Mouse (Mus musculus): Measurements from ENCODE around the gene Mpv17l2. TPM values are rescaled to one million over a fixed set of nuclear protein-coding genes. Genes with fewer than 3 reads are reported as not detected.

Gene Mpv17l2
- polyA plus RNA-seq, 1 experiment from 2014 or later: 47.6 TPM

DNA sequence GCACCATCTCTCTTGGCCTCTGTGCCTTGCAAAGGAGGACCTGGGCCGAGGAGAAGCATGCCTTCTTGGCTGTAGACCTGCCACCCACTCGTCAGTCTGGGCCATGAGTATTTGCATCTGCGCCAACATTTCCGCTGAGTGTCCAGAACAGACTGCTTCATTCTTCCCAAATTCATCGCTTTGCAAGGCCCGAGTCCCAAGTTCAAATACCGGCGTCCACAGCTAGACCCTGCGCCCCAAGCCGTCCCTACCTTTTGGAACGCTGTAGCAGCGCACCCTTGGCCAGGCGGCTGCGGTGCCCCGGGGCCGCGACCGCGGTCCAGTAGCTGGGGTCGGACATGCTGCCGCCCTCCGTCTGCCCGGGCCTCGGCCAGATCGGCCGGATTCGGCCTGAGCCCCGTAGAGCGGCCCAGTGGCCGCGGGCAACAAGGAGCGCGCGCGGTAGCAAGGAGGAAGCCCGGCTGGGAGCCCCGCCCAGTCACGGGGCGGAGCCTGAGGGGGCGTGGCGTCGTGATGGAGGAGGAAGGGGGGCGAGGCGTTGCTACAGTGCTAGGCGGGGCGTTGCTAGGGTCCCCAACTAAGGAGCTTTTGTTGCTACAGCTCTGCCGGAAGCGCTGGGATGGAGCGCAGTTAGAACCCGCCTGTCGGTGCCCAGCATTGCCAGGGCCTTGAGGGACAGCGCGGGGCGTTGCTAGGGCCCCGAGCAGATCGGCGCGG, 31.4 kb upstream of the Mpv17l2 start:
- Histone ChIP-seq H3K36me3 (ENCODE audit: control insufficient read depth, insufficient read depth, low read length) (peaks cover 12% of the 10 kb centered on the region), H3K27me3 (ENCODE audit: control insufficient read depth, insufficient read depth, low read length) (no peaks in the 10 kb centered on the region), H3K9me3 (replicated peaks; ENCODE audit: control insufficient read depth, low read length) (no peaks in the 10 kb centered on the region), H3K4me1 (ENCODE audit: control insufficient read depth, insufficient read depth, low read length) (peaks cover 39% of the 10 kb centered on the region), H3K27ac (ENCODE audit: low read length) (peak overlapping the region; percentile 89), H3K9ac (ENCODE audit: low read length) (peak overlapping the region; percentile 96), H3K4me2 (ENCODE audit: low read depth, low read length) (peak overlapping the region; percentile 93), H3K4me3 (replicated peaks; ENCODE audit: low read length) (peak overlapping the region; percentile 83)
- 4% methylated on average over 57 of the region's 58 CpGs for WGBS
- ATAC-seq (ENCODE audit: insufficient read depth, low FRiP score): peak; percentile 76

DNA sequence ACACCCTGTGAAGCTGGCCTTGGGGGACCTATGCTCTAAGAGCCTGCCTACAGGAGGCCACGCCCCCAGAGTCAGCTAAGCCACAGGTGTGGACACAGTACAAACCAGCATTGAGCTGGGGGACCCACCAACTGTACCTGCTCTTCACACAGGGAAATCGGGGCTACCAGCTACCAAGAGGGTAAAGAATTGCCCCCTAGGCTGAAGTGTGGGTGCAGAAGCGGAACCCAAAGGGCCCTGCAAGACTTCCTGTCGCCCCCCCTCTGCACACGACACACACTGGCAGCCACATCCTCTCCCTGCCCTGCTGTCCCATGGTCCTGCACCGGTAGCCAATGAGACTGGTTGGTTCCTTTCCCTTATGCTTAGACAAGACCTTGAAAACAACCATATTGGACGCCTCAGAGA, 30.6 kb upstream of the Mpv17l2 start:
- H3K9ac ChIP-seq (ENCODE audit: low read length): peak overlapping the region; percentile 96
- peak overlapping the region; percentile 89; the same call in 1 of the 2 replicates for H3K27ac ChIP-seq (ENCODE audit: low read length)
- peak overlapping the region; percentile 83 for H3K4me3 ChIP-seq (replicated peaks; ENCODE audit: low read length)
- H3K9me3 ChIP-seq (replicated peaks; ENCODE audit: control insufficient read depth, low read length): no peaks in the 10 kb centered on the region
- H3K4me1 ChIP-seq (ENCODE audit: control insufficient read depth, insufficient read depth, low read length): peaks cover 35% of the 10 kb centered on the region
- peaks cover 13% of the 10 kb centered on the region for H3K36me3 ChIP-seq (ENCODE audit: control insufficient read depth, insufficient read depth, low read length)
- peak overlapping the region; percentile 93 for H3K4me2 ChIP-seq (ENCODE audit: low read depth, low read length)
- no peak for ATAC-seq (ENCODE audit: insufficient read depth, low FRiP score)
- 55% methylated on average over 7 of the region's 7 CpGs for WGBS
- H3K27me3 ChIP-seq (ENCODE audit: control insufficient read depth, insufficient read depth, low read length): no peaks in the 10 kb centered on the region

DNA sequence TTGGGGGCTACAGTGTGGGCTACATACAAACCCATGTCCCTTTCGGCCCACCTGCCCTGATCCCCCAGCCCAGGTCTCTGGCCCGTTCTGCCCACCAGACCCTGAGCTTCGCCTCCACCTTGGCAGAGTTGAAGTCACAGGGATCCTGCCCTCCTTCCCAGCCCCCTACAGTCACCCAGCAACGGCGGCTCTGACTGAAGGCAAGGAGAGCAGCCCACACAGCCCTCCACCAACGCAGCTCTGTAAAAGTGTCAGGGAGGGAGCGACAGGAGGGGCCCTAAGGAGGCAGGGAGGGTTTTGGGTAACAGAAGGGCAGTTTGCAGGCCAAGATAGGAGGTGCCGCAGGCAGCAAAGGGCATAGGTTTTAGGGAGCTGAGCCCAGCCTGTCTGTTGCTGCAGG, 30.1 kb upstream of the Mpv17l2 start:
- Histone ChIP-seq H3K4me1 (ENCODE audit: control insufficient read depth, insufficient read depth, low read length) (peaks cover 34% of the 10 kb centered on the region), H3K4me3 (replicated peaks; ENCODE audit: low read length) (peak overlapping the region; percentile 83)
- no peak for ATAC-seq (ENCODE audit: insufficient read depth, low FRiP score)

DNA sequence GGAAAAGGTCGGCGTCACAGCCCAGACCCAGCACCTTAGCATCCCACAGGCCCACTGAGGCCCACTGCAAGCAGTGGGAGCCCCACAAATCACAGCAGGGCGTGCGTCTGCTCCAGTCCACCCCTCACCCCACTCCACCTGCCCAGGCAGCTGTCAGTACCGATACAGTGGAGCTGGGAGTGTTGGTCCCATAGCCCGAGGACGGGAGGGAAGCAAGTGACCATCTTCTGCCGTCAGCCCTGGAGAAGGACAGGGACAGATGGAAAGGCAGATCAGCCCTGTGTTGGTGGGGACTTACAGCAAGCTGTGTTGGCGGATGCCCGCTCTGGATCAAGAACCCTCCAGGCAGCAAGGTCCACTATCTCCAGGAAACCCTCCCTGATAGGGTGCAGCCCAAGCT, 28.3 kb upstream of the Mpv17l2 start:
- H3K9me3 ChIP-seq (replicated peaks; ENCODE audit: control insufficient read depth, low read length): no peaks in the 10 kb centered on the region
- peaks cover 13% of the 10 kb centered on the region for H3K36me3 ChIP-seq (ENCODE audit: control insufficient read depth, insufficient read depth, low read length)
- H3K4me3 ChIP-seq (replicated peaks; ENCODE audit: low read length): no peak overlapping the region
- H3K9ac ChIP-seq (ENCODE audit: low read length): no peak overlapping the region
- H3K27ac ChIP-seq (ENCODE audit: low read length): no peak overlapping the region
- peaks cover 34% of the 10 kb centered on the region for H3K4me1 ChIP-seq (ENCODE audit: control insufficient read depth, insufficient read depth, low read length)
- no peaks in the 10 kb centered on the region for H3K27me3 ChIP-seq (ENCODE audit: control insufficient read depth, insufficient read depth, low read length)
- no peak overlapping the region for H3K4me2 ChIP-seq (ENCODE audit: low read depth, low read length)
- no peak for ATAC-seq (ENCODE audit: insufficient read depth, low FRiP score)
- WGBS: 83% methylated on average over 10 of the region's 10 CpGs

More for the DNA sequence above, 30.1 kb upstream of the Mpv17l2 start:
- H3K27me3 ChIP-seq (ENCODE audit: control insufficient read depth, insufficient read depth, low read length): no peaks in the 10 kb centered on the region
- H3K9ac ChIP-seq (ENCODE audit: low read length): peak overlapping the region; percentile 96
- H3K4me2 ChIP-seq (ENCODE audit: low read depth, low read length): peak overlapping the region; percentile 93
- no peak overlapping the region; the same call in 1 of the 2 replicates for H3K27ac ChIP-seq (ENCODE audit: low read length)
- WGBS: 49% methylated on average over 8 of the region's 8 CpGs
- H3K9me3 ChIP-seq (replicated peaks; ENCODE audit: control insufficient read depth, low read length): no peaks in the 10 kb centered on the region
- peaks cover 13% of the 10 kb centered on the region for H3K36me3 ChIP-seq (ENCODE audit: control insufficient read depth, insufficient read depth, low read length)

DNA sequence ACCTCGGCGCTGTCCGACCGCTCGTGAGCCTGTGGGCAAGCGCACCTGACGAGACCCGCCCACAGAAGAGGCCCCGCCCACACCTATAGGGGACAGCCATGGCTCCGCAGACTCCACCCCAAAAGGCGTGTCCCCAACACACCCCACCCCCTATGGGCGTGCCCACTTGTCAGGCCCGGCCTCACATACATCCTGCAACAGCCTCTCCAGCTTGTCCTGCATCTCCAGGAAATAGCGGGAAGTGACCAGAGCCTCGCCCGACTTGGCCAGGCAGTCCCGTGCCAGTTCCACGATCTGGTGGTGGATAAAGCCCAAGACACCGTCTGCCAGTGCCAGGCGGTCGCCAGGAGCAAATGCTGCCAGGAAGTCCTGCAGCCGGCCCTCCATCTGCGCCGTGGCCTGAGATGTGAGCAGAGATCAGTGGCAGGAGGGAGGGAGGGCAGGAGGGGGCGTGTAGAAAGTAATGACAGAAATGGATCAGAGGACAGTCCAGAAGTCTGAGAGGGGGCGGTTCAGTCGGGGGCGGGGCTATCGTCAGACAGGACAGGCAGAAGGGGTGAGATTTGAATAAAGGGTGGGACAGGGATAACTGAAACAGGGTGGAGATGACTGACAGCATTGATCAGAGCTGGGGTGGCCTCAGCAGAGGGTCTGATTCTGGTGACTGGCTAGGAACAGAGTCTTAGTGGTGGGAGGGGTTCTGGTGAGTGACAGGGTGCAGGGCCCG, 27.4 kb upstream of the Mpv17l2 start:
- no peak overlapping the region for H3K27ac ChIP-seq (ENCODE audit: low read length)
- H3K4me1 ChIP-seq (ENCODE audit: control insufficient read depth, insufficient read depth, low read length): peaks cover 29% of the 10 kb centered on the region
- no peak overlapping the region for H3K4me2 ChIP-seq (ENCODE audit: low read depth, low read length)
- H3K36me3 ChIP-seq (ENCODE audit: control insufficient read depth, insufficient read depth, low read length): peaks cover 21% of the 10 kb centered on the region
- ATAC-seq (ENCODE audit: insufficient read depth, low FRiP score): peak; percentile 14; the same call in 1 of the 2 replicates
- WGBS: 34% methylated on average over 30 of the region's 30 CpGs
- no peaks in the 10 kb centered on the region for H3K9me3 ChIP-seq (replicated peaks; ENCODE audit: control insufficient read depth, low read length)
- no peak overlapping the region for H3K9ac ChIP-seq (ENCODE audit: low read length)
- H3K27me3 ChIP-seq (ENCODE audit: control insufficient read depth, insufficient read depth, low read length): no peaks in the 10 kb centered on the region
- no peak overlapping the region for H3K4me3 ChIP-seq (replicated peaks; ENCODE audit: low read length)

DNA sequence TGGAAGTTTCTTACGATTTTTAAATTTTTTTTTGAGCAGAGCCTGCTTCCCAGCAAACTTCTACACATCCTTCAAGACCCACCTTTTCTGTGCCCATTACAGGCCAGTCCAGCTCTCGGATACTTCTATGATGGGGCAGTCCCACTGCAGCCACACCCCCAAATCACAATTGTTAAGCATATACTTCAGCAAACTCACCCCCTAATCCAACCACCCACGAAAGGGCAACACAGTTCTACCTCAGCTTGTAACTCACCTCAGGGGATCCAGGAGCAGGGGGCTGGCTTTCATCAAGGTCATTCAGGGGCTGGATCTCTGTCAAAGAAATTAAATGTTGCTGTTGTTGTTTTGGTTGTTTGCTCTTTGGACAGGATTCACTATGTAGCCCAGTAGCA, 26.3 kb upstream of the Mpv17l2 start:
- no peak overlapping the region for H3K9ac ChIP-seq (ENCODE audit: low read length)
- H3K9me3 ChIP-seq (replicated peaks; ENCODE audit: control insufficient read depth, low read length): no peaks in the 10 kb centered on the region
- H3K27ac ChIP-seq (ENCODE audit: low read length): no peak overlapping the region; the same call in 1 of the 2 replicates
- no peaks in the 10 kb centered on the region for H3K27me3 ChIP-seq (ENCODE audit: control insufficient read depth, insufficient read depth, low read length)
- H3K4me2 ChIP-seq (ENCODE audit: low read depth, low read length): no peak overlapping the region
- 85% methylated on average over 3 of the region's 3 CpGs for WGBS
- ATAC-seq (ENCODE audit: insufficient read depth, low FRiP score): no peak
- H3K4me3 ChIP-seq (replicated peaks; ENCODE audit: low read length): no peak overlapping the region
- H3K4me1 ChIP-seq (ENCODE audit: control insufficient read depth, insufficient read depth, low read length): peaks cover 23% of the 10 kb centered on the region
- H3K36me3 ChIP-seq (ENCODE audit: control insufficient read depth, insufficient read depth, low read length): peaks cover 24% of the 10 kb centered on the region

DNA sequence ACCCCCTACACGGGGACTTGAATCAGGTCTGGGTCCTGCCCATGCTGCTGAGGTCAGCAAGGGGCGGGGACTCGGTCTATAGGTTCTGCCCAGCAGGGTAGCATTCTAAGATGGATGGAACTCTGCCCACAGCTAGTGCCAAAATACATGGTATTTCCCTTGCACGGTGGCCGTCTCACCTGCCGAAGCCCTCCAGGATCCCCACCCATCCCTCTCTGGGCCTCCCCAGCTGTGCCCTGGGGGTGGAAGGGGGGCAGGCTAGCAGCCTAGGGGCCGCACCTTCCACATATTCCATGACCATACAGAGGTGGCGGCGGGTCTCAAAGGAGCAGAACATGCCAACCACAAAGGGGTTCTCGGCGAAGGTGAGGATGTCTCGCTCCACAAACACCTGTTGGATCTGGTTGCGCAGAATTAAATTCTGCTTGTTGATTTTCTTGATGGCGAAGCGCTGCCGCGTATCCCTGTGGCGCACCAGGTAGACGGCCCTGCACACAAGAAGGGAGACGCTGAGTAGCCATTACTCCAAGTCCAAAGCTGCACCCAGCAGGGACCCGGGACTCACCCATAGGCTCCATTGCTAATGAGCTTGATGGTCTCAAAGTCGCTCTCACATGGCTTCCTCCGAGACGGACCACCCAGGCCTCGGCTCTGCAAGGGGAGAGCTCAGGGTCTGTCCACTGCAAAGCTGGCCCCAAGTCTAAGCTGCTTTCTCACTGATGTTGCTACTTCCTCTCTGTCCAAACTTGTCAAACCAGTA, 25.7 kb upstream of the Mpv17l2 start:
- peaks cover 24% of the 10 kb centered on the region for H3K36me3 ChIP-seq (ENCODE audit: control insufficient read depth, insufficient read depth, low read length)
- H3K4me3 ChIP-seq (replicated peaks; ENCODE audit: low read length): no peak overlapping the region
- no peak overlapping the region for H3K9ac ChIP-seq (ENCODE audit: low read length)
- H3K4me1 ChIP-seq (ENCODE audit: control insufficient read depth, insufficient read depth, low read length): peaks cover 17% of the 10 kb centered on the region
- no peak overlapping the region for H3K27ac ChIP-seq (ENCODE audit: low read length)
- H3K27me3 ChIP-seq (ENCODE audit: control insufficient read depth, insufficient read depth, low read length): no peaks in the 10 kb centered on the region
- ATAC-seq (ENCODE audit: insufficient read depth, low FRiP score): no peak
- no peak overlapping the region for H3K4me2 ChIP-seq (ENCODE audit: low read depth, low read length)
- H3K9me3 ChIP-seq (replicated peaks; ENCODE audit: control insufficient read depth, low read length): no peaks in the 10 kb centered on the region
- 89% methylated on average over 25 of the region's 25 CpGs for WGBS

DNA sequence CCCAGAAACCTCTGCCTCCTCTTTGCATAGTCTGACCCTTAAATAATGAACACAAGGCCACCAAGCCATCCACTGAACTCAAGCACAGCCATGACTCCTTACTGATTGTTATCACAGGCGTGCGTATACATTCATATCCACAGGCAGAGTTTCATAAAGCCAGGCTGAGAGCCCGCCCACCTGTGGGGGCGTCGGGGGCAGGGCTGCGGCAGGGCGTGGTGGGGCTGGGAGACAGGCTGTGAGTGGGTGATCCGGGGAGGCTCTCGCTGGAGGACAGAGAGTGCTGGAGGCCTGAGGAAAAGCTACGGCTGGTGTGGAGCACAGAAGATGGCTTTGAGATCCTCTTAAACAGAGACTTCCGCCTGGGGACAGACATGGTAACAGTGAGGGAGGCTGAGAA, 19.3 kb upstream of the Mpv17l2 start:
- no peak for ATAC-seq (ENCODE audit: insufficient read depth, low FRiP score)
- H3K36me3 ChIP-seq (ENCODE audit: control insufficient read depth, insufficient read depth, low read length): peaks cover 26% of the 10 kb centered on the region
- no peak overlapping the region for H3K4me3 ChIP-seq (replicated peaks; ENCODE audit: low read length)
- peaks cover 16% of the 10 kb centered on the region for H3K4me1 ChIP-seq (ENCODE audit: control insufficient read depth, insufficient read depth, low read length)
- H3K9me3 ChIP-seq (replicated peaks; ENCODE audit: control insufficient read depth, low read length): no peaks in the 10 kb centered on the region
- H3K27ac ChIP-seq (ENCODE audit: low read length): no peak overlapping the region
- no peak overlapping the region for H3K4me2 ChIP-seq (ENCODE audit: low read depth, low read length)
- H3K27me3 ChIP-seq (ENCODE audit: control insufficient read depth, insufficient read depth, low read length): no peaks in the 10 kb centered on the region
- 68% methylated on average over 11 of the region's 11 CpGs for WGBS
- H3K9ac ChIP-seq (ENCODE audit: low read length): peak overlapping the region; percentile 33; the same call in 1 of the 2 replicates
